Mouse (Mus musculus): ENCODE data around the gene Rdh16.

DNA sequence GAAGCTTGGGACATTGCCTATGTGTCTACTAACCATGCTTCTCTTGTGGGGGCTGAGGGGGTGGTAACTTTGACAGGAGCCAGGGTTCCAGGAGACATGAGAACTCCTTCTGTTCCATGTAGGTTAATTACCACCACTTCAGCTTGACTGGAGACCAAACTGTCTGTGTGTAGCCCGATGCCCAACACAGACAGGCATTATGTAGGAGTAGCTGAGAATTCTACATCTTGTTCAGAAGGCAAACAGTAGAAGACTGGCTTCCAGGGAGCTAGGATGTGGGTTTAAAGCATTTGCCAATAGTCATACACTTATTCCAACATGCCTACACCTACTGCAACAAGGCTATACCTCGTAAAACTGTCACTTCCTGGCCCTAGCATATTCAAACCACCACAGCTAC, 37.6 kb downstream of the Rdh16 start:
- TF ChIP-seq POLR2A (IDR thresholded peaks at IDR 0.05; ENCODE audit: extremely low read depth, insufficient read depth, low read length) (no peak), CTCF (IDR thresholded peaks at IDR 0.05; ENCODE audit: extremely low read depth, insufficient read depth, low read length) (no peak)
